In genomic region chr12:8923603-8924002, GRCm38 (mm10) we compare ENCODE assay signal across 10 mouse cellular contexts. TPM values are rescaled to one million over a fixed set of nuclear protein-coding genes. Genes with fewer than 3 reads are reported as not detected.
DNase-seq lines count a peak whose midpoint lies in the region; ATAC-seq and TF ChIP-seq lines count a peak whose summit lies in the region.
"Had no signal": no experiment of that assay in that cellular context is flagged by ENCODE, and none has a peak within 500 bp of the region (broad histone marks: within the 10 kb centered on the region; RNA-seq: fewer than 3 reads in every experiment).

No protein-coding gene starts in this region.

- DNase-seq in heart, postnatal 36 days = no peak
- DNase-seq in right cerebral cortex, postnatal 36 days (ENCODE audit: low spot score in 2 of 2) = no peak
- DNase-seq in adrenal gland, postnatal 36 days = no peak
- DNase-seq: lung, adult 2 months had no signal

- TF ChIP-seq CTCF in ES-Bruce4 (IDR thresholded peaks at IDR 0.05; ENCODE audit: low read depth, low read length) = no peak

- H3K36me3 ChIP-seq in heart, embryonic 11.5 days (ENCODE audit: control insufficient read depth, insufficient read depth, low read length) = no peaks in the 10 kb centered on the region
- H3K36me3 ChIP-seq in ES-Bruce4 (ENCODE audit: control insufficient read depth, insufficient read depth, low read length, poor library complexity, severe bottlenecking) = peaks cover 17% of the 10 kb centered on the region
- no peaks in the 10 kb centered on the region for H3K36me3 ChIP-seq in heart, embryonic 16.5 days (ENCODE audit: control insufficient read depth, insufficient read depth)
- H3K36me3 ChIP-seq in liver, embryonic 16.5 days (ENCODE audit: control insufficient read depth, insufficient read depth) = no peaks in the 10 kb centered on the region

- H3K4me2 ChIP-seq in heart, embryonic 11.5 days = peak overlapping the region; percentile 80
- peak overlapping the region; percentile 82 for H3K4me2 ChIP-seq in heart, embryonic 16.5 days (ENCODE audit: low read depth, low read length)
- H3K4me2 ChIP-seq in liver, embryonic 16.5 days (ENCODE audit: low read depth, low read length) = peak overlapping the region; percentile 91

- H3K27ac ChIP-seq in heart, embryonic 11.5 days (ENCODE audit: low read depth, low read length) = no peak overlapping the region
- no peak overlapping the region for H3K27ac ChIP-seq in ES-Bruce4 (ENCODE audit: insufficient read depth, low read length)
- H3K27ac ChIP-seq in heart, embryonic 16.5 days (ENCODE audit: low read length) = no peak overlapping the region
- H3K27ac ChIP-seq in liver, embryonic 16.5 days (ENCODE audit: low read length) = no peak overlapping the region; the same call in 1 of the 2 replicates

- H3K9ac ChIP-seq in heart, embryonic 11.5 days (ENCODE audit: low read depth, low read length) = peak overlapping the region; percentile 95; the same call in 1 of the 2 replicates
- H3K9ac ChIP-seq in ES-Bruce4 (ENCODE audit: low read depth, poor library complexity, severe bottlenecking) = peak overlapping the region; percentile 85
- no peak overlapping the region for H3K9ac ChIP-seq in heart, embryonic 16.5 days (ENCODE audit: low read length)
- peak overlapping the region; percentile 92; the same call in 1 of the 2 replicates for H3K9ac ChIP-seq in liver, embryonic 16.5 days (ENCODE audit: low read depth, low read length)

- no peak for TF ChIP-seq EP300 in ES-Bruce4 (IDR thresholded peaks at IDR 0.05; ENCODE audit: insufficient read depth, low read depth, low read length)

- no peak for ATAC-seq in heart, embryonic 11.5 days (replicated peaks; ENCODE audit: insufficient number of reproducible peaks, low FRiP score, low TSS enrichment)
- ATAC-seq in heart, embryonic 16.5 days (replicated peaks; ENCODE audit: extremely low read depth, insufficient read depth, low FRiP score) = no peak
- ATAC-seq in liver, embryonic 16.5 days (ENCODE audit: low read depth) = no peak
- ATAC-seq in megakaryocyte-erythroid progenitor cell, adult 5-6 weeks (replicated peaks; ENCODE audit: low FRiP score, low TSS enrichment, poor library complexity, severe bottlenecking) = no peak

- intact Hi-C loops in heart, postnatal 36 days (cut with DNase I) = no loop called here

- no peaks in the 10 kb centered on the region for H3K9me3 ChIP-seq in heart, embryonic 11.5 days (replicated peaks; ENCODE audit: control insufficient read depth, low read length)
- no peaks in the 10 kb centered on the region for H3K9me3 ChIP-seq in ES-Bruce4 (replicated peaks; ENCODE audit: control insufficient read depth, insufficient read depth, low read length, poor library complexity, severe bottlenecking)
- H3K9me3 ChIP-seq in heart, embryonic 16.5 days (replicated peaks; ENCODE audit: control insufficient read depth, low read length) = no peaks in the 10 kb centered on the region
- H3K9me3 ChIP-seq in liver, embryonic 16.5 days (replicated peaks; ENCODE audit: control insufficient read depth, low read length) = no peaks in the 10 kb centered on the region

- H3K4me1 ChIP-seq in heart, embryonic 11.5 days (ENCODE audit: control insufficient read depth, insufficient read depth, low read length) = peaks cover 27% of the 10 kb centered on the region
- H3K4me1 ChIP-seq in ES-Bruce4 (ENCODE audit: control insufficient read depth, insufficient read depth, low read length) = no peaks in the 10 kb centered on the region
- peaks cover 40% of the 10 kb centered on the region for H3K4me1 ChIP-seq in heart, embryonic 16.5 days (ENCODE audit: control insufficient read depth, insufficient read depth, low read length)
- peaks cover 25% of the 10 kb centered on the region for H3K4me1 ChIP-seq in liver, embryonic 16.5 days (ENCODE audit: control insufficient read depth, low read depth, low read length)

- WGBS in heart, embryonic 11.5 days (ENCODE audit: insufficient replicate concordance) = 58% methylated on average over 2 of the region's 2 CpGs
- 40% methylated on average over 2 of the region's 2 CpGs for WGBS in heart, embryonic 16.5 days
- WGBS in liver, embryonic 16.5 days (ENCODE audit: insufficient replicate concordance) = 45% methylated on average over 2 of the region's 2 CpGs

- no peak for TF ChIP-seq POLR2A in ES-Bruce4 (IDR thresholded peaks at IDR 0.05; ENCODE audit: insufficient read depth, low read length)

- peak overlapping the region; percentile 84 for H3K4me3 ChIP-seq in heart, embryonic 11.5 days (ENCODE audit: low read depth, low read length)
- H3K4me3 ChIP-seq in ES-Bruce4 (ENCODE audit: low read depth, low read length) = no peak overlapping the region
- peak overlapping the region; percentile 89 for H3K4me3 ChIP-seq in heart, embryonic 16.5 days (ENCODE audit: low read length)
- H3K4me3 ChIP-seq in liver, embryonic 16.5 days (ENCODE audit: low read depth, low read length) = peak overlapping the region; percentile 91

- no peaks in the 10 kb centered on the region for H3K27me3 ChIP-seq in heart, embryonic 11.5 days (ENCODE audit: control insufficient read depth, insufficient read depth, low read length)
- H3K27me3 ChIP-seq in ES-Bruce4 (ENCODE audit: control insufficient read depth, insufficient read depth, low read length, poor library complexity, severe bottlenecking) = no peaks in the 10 kb centered on the region
- H3K27me3 ChIP-seq in heart, embryonic 16.5 days (ENCODE audit: control insufficient read depth, insufficient read depth, low read length) = no peaks in the 10 kb centered on the region
- no peaks in the 10 kb centered on the region for H3K27me3 ChIP-seq in liver, embryonic 16.5 days (ENCODE audit: control insufficient read depth, insufficient read depth, low read depth, low read length)

RNA-seq across cellular contexts. Expression of gene Laptm4a, which starts 2.1 kb away (rescaled TPM):
- 125 and 268 TPM in 2 replicates for polyA plus RNA-seq in heart, embryonic 11.5 days (2014; fragmentation: Nextera tagmentation; extraction: Ambion mirVana)
- 100 to 1,000 TPM; 361 to 367 TPM for total RNA-seq in heart, postnatal 36 days (2021)
- polyA plus RNA-seq in ES-Bruce4 (2011; ENCODE audit: insufficient read depth, insufficient read length, low read depth, missing spikeins) = 347 and 371 TPM in 2 replicates
- 283 and 313 TPM in 2 replicates for polyA plus RNA-seq in heart, embryonic 16.5 days (2015; fragmentation: Nextera tagmentation; extraction: Ambion mirVana)
- polyA plus RNA-seq in liver, embryonic 16.5 days (2015; fragmentation: Nextera tagmentation; extraction: Ambion mirVana) = 71.2 and 72.0 TPM in 2 replicates
- 50.3 and 55.2 TPM in 2 replicates for total RNA-seq in megakaryocyte-erythroid progenitor cell, adult 5-6 weeks (2014; fragmentation: Nextera tagmentation)
- 104 and 135 TPM in 2 replicates for total RNA-seq in megakaryocyte-erythroid progenitor cell, adult 5-6 weeks (2017)
- 100 to 1,000 TPM; 580 to 600 TPM for total RNA-seq in adrenal gland, postnatal 36 days (2021)

RNA-seq across cellular contexts. Expression of gene Matn3, which starts 24.1 kb away (rescaled TPM):
- polyA plus RNA-seq in heart, embryonic 11.5 days (2014; fragmentation: Nextera tagmentation; extraction: Ambion mirVana) = 0.67 and 1.3 TPM in 2 replicates
- total RNA-seq in heart, postnatal 36 days (2021) = not detected
- polyA plus RNA-seq in ES-Bruce4 (2011; ENCODE audit: insufficient read depth, insufficient read length, low read depth, missing spikeins) = 6.1 and 6.6 TPM in 2 replicates
- polyA plus RNA-seq in heart, embryonic 16.5 days (2015; fragmentation: Nextera tagmentation; extraction: Ambion mirVana) = 0.54 and 0.63 TPM in 2 replicates
- 0.09 and 0.12 TPM in 2 replicates for polyA plus RNA-seq in liver, embryonic 16.5 days (2015; fragmentation: Nextera tagmentation; extraction: Ambion mirVana)
- not detected in 2 replicates for total RNA-seq in megakaryocyte-erythroid progenitor cell, adult 5-6 weeks (2014; fragmentation: Nextera tagmentation)
- total RNA-seq in megakaryocyte-erythroid progenitor cell, adult 5-6 weeks (2017) = not detected in 2 replicates
- not detected for total RNA-seq in adrenal gland, postnatal 36 days (2021)
- total RNA-seq: common myeloid progenitor, adult 5-6 weeks had no signal

RNA-seq across cellular contexts. Expression of gene Wdr35, which starts 50.1 kb away (rescaled TPM):
- polyA plus RNA-seq in heart, embryonic 11.5 days (2014; fragmentation: Nextera tagmentation; extraction: Ambion mirVana) = 12.5 and 14.5 TPM in 2 replicates
- 10 to 100 TPM; 11.2 to 13.0 TPM for total RNA-seq in heart, postnatal 36 days (2021)
- 69.6 and 72.4 TPM in 2 replicates for polyA plus RNA-seq in ES-Bruce4 (2011; ENCODE audit: insufficient read depth, insufficient read length, low read depth, missing spikeins)
- 14.4 and 14.7 TPM in 2 replicates for polyA plus RNA-seq in heart, embryonic 16.5 days (2015; fragmentation: Nextera tagmentation; extraction: Ambion mirVana)
- 0.79 and 1.1 TPM in 2 replicates for polyA plus RNA-seq in liver, embryonic 16.5 days (2015; fragmentation: Nextera tagmentation; extraction: Ambion mirVana)
- total RNA-seq in megakaryocyte-erythroid progenitor cell, adult 5-6 weeks (2014; fragmentation: Nextera tagmentation) = 5.8 and 6.5 TPM in 2 replicates
- 5.4 and 7.5 TPM in 2 replicates for total RNA-seq in megakaryocyte-erythroid progenitor cell, adult 5-6 weeks (2017)
- 10 to 100 TPM; 15.4 to 16.5 TPM for total RNA-seq in adrenal gland, postnatal 36 days (2021)
